Mouse (Mus musculus): ENCODE data around the gene Abcb1b. TPM values are rescaled to one million over a fixed set of nuclear protein-coding genes. Genes with fewer than 3 reads are reported as not detected.
"Not testable (repeated sequence)": the region's sequence is repeated elsewhere in the genome, so short reads cannot be mapped to it uniquely, and the experiment has no call there.

The Abcb1b gene
- polyA plus RNA-seq (2015; fragmentation: Nextera tagmentation; extraction: Ambion mirVana): 0.61 and 0.86 TPM in 2 replicates

DNA sequence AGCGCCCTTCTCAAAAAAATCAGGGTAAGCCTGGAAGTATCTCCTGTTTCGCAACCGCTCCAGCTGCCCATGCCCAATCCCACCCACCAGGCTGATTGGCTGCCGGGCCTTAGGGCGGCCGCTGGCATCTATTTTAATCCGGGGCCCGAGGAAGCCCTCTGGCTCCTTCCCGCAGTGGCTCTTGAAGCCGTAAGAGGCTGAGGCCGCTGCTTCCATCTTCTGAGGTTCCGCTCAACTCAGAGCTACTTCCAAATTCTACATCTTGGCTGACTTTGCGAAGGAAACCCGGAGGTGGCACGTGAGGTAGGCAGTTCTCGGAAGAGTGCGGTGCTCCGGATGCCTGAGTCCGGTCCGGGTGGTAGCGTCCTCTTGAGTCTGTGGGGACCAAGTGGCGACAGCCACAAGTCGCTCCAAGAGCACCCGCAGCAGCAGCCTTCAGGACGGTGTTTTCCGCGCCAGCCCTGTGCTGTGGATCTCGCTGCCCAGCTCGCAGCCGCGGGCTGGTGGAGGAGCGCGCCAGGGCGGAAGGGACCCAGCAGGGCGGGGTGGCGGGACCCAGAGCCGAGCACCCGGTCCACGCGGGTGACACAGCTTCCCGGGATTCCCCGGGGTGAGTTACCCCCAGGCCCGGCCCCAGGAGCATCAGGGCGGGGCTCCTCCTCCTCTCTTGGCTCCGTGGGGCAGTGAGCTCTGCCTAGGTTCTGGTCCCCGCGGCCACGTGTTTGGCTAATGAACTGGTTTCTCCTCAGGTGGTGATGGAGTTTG, at the start of gene Abcb1b:
Abcb1b (plus strand) TSS at position 161 of the 765 bp plus-strand sequence.
- H3K27me3 ChIP-seq: no peaks in the 10 kb centered on the region
- ATAC-seq: peak; percentile 94
- under 1% methylated on average over 48 of the region's 48 CpGs for WGBS
- H3K9me3 ChIP-seq: no peaks in the 10 kb centered on the region
- H3K4me3 ChIP-seq (replicated peaks): peak within 1 kb of the TSS; percentile 60
- peak within 1 kb of the TSS; percentile 99 for H3K4me2 ChIP-seq (replicated peaks)
- peaks cover 6% of the 10 kb centered on the region; the same call in 1 of the 2 replicates for H3K4me1 ChIP-seq (replicated peaks)
- peak within 1 kb of the TSS; percentile 71 for H3K9ac ChIP-seq (replicated peaks)
- H3K27ac ChIP-seq: no peak within 1 kb of the TSS
- H3K36me3 ChIP-seq: no peaks in the 10 kb centered on the region

DNA sequence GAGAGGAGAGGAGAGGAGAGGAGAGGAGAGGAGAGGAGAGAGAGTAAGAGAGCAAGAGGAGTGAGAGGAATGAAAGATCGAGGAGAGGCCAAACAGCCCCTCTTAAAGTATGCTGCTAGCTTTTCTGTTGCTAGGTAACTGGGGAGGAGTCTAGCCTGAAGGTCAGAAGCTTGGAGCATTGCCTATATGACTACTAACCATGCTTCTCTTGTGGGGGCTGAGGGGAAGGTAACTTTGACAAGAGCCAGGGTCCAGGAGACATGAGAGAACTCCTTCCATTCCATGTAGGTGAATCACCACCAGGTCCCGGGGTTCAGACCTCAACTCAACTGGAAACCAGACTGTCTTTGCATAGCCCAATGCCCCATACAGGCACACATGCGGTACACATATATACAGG, 25.1 kb upstream of the Abcb1b start:
- no peak overlapping the region for H3K27ac ChIP-seq
- H3K4me3 ChIP-seq (replicated peaks): no peak overlapping the region
- H3K4me1 ChIP-seq (replicated peaks): no peaks in the 10 kb centered on the region
- no peaks in the 10 kb centered on the region for H3K9me3 ChIP-seq
- H3K9ac ChIP-seq (replicated peaks): no peak overlapping the region
- no peak for ATAC-seq
- H3K4me2 ChIP-seq (replicated peaks): no peak overlapping the region
- WGBS: 71% methylated on average over 3 of the region's 3 CpGs
- H3K27me3 ChIP-seq: no peaks in the 10 kb centered on the region
- H3K36me3 ChIP-seq: no peaks in the 10 kb centered on the region

DNA sequence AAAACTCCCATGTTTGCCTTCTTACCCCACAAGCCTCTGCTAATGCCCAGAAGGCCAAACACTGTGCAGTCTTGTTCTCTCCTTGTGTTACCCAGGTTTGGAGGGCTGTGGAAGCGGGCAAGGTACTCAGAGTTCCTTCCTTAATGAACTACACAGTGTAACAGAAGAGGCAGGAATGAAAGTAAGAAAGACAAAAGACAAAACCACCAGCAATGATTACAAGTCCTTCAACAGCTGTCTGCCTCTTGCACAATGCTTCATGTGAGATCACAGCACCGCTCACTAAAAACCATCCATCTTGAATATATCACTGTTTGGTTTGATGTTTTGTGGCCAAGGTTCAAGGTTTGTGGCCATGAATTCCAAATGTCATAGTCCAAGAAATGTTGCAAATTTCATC, 19.6 kb upstream of the Abcb1b start:
- Histone ChIP-seq H3K9ac (replicated peaks) (no peak overlapping the region), H3K27ac (no peak overlapping the region), H3K4me3 (replicated peaks) (no peak overlapping the region), H3K27me3 (no peaks in the 10 kb centered on the region), H3K4me2 (replicated peaks) (no peak overlapping the region), H3K4me1 (replicated peaks) (no peaks in the 10 kb centered on the region), H3K36me3 (no peaks in the 10 kb centered on the region), H3K9me3 (no peaks in the 10 kb centered on the region)
- 93% methylated on average over 2 of the region's 2 CpGs for WGBS
- ATAC-seq: no peak

DNA sequence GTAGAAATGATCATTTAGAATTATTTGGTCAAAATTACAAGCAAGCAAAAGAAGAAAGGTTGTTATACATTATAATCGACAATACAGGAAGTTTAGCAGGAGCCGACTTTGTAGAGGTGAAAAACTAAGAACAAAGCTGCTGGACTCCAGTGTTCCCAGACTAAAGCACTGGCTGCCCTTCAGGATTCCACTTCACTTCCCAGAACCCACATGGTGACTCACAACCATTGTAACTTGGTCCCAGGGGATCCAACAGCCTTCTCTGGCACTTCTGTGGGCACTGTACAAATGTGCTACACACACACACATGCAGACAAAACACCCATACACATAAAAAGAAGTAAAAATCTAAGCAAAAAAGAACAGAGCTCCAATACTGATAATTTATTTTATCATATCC, 19.2 kb upstream of the Abcb1b start:
- H3K27me3 ChIP-seq: no peaks in the 10 kb centered on the region
- no peak overlapping the region for H3K27ac ChIP-seq
- no peak overlapping the region for H3K4me3 ChIP-seq (replicated peaks)
- H3K9me3 ChIP-seq: no peaks in the 10 kb centered on the region
- no peak for ATAC-seq
- H3K4me2 ChIP-seq (replicated peaks): no peak overlapping the region
- H3K36me3 ChIP-seq: no peaks in the 10 kb centered on the region
- whole genome bisulfite sequencing: 85% methylated on average over 2 of the region's 2 CpGs
- no peak overlapping the region for H3K9ac ChIP-seq (replicated peaks)
- no peaks in the 10 kb centered on the region for H3K4me1 ChIP-seq (replicated peaks)

DNA sequence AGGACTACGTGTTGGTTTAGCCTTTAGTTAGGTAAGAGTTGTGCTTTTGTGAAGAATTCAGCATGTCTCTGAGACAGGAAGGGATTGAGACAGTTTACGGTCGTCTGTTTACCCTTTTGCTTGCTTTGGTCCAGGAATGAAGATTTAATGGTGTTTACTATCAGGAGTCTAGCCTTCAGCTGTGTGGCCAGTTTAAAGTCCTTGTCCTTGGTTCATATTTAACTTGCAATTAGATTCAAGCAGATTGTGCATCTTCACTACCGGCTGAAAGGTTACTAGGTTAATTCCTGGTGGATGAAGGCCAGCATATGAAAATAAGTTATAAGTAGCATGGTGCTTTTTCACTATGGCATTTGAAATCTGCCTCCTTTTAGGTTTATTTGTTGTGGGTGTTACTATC, 5.7 kb upstream of the Abcb1b start:
- H3K27ac ChIP-seq: no peak overlapping the region

DNA sequence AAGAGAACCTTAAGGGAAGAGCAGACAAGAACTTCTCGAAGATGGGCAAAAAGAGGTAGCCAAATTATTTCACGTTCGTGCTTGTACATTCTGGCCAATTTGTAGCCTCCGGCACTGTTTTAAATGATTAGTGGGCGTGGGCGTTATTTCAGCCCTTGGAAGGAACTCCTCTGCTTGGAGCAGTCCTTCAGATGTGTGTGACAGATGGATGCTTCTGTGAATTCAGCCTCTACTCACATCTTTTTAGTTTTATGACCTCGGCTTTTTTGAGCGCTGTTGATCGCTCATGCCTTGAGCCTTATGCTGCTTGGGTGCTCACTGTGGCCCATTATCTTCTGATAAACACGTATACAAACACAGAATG, 787 bp downstream of the Abcb1b start:
- H3K9ac ChIP-seq (replicated peaks): peak overlapping the region; percentile 71; the same call in 1 of the 2 replicates
- no peaks in the 10 kb centered on the region for H3K27me3 ChIP-seq
- H3K36me3 ChIP-seq: no peaks in the 10 kb centered on the region
- no peaks in the 10 kb centered on the region for H3K9me3 ChIP-seq
- ATAC-seq: peak; percentile 37; the same call in 1 of the 2 replicates
- H3K4me3 ChIP-seq (replicated peaks): peak overlapping the region; percentile 60
- no peak overlapping the region for H3K27ac ChIP-seq
- WGBS: 30% methylated on average over 10 of the region's 10 CpGs
- peak overlapping the region; percentile 99 for H3K4me2 ChIP-seq (replicated peaks)
- peaks cover 6% of the 10 kb centered on the region; the same call in 1 of the 2 replicates for H3K4me1 ChIP-seq (replicated peaks)

More for the DNA sequence above, 5.7 kb upstream of the Abcb1b start:
- no peak overlapping the region for H3K4me2 ChIP-seq (replicated peaks)
- no peak overlapping the region for H3K9ac ChIP-seq (replicated peaks)
- no peaks in the 10 kb centered on the region for H3K9me3 ChIP-seq
- no peak overlapping the region for H3K4me3 ChIP-seq (replicated peaks)
- WGBS: 87% methylated on average over 4 of the region's 4 CpGs
- ATAC-seq: no peak
- no peaks in the 10 kb centered on the region for H3K27me3 ChIP-seq
- H3K4me1 ChIP-seq (replicated peaks): no peaks in the 10 kb centered on the region
- H3K36me3 ChIP-seq: no peaks in the 10 kb centered on the region

DNA sequence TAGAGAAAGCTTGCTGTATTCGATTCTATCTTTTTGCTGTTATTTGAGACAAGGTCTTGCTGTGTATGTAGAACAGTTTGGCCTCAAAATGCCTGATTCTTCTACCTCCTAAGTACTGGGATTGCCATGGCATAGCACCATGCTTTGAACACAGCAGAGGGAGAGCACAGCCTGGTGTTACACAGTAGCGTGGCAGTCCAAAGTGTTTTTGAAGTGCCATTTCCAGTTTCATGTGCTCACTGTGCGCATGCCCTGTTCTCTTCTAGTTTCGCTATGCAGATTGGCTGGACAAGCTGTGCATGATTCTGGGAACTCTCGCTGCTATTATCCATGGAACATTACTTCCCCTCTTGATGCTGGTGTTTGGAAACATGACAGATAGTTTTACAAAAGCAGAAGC, 7.8 kb downstream of the Abcb1b start:
- Histone ChIP-seq H3K9me3 (no peaks in the 10 kb centered on the region), H3K27me3 (no peaks in the 10 kb centered on the region), H3K4me1 (replicated peaks) (no peaks in the 10 kb centered on the region), H3K9ac (replicated peaks) (no peak overlapping the region), H3K4me2 (replicated peaks) (no peak overlapping the region), H3K27ac (no peak overlapping the region), H3K36me3 (no peaks in the 10 kb centered on the region), H3K4me3 (replicated peaks) (no peak overlapping the region)
- 94% methylated on average over 5 of the region's 5 CpGs for WGBS
- no peak for ATAC-seq

DNA sequence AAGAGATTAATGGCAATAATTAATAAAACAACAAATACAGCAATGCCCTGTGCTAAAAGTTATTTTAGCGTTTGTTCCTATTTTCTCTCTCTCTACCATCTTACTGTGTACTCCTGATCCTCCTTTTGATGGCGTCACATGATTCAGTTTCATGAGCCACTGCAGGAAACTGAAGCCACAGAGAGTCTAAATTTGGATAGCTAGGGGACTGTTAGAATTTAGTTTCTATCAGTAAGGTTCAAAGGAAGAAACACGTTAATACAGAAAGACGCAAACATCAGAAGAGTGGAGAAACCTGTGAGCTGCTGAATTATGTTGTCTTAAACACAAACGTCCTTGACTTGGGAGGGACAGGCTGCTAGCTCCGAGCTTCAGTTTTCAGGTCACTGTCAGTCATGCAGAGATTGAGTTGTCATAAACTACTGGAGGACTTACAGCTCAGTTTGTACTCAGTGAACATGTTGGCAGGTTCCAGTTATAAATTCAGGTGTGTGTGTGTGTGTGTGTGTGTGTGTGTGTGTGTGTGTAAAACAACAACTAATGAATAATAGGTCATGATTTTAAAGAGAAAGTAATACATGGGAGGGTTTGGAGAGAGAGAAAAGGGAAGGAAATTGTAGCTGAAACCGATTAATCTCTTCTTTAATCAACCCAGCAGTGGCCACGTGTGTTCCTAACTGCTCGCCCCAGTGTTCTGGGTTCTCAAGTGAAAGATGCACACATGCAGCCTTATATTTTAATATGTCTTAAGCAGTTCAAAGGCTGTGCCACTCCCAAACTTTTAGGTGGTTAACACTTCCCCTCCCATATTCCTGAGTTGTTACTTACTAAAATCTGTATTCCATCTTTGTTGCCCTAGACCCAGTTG, 9.4 kb downstream of the Abcb1b start:
- Histone ChIP-seq H3K9me3 (no peaks in the 10 kb centered on the region), H3K4me1 (replicated peaks) (no peaks in the 10 kb centered on the region), H3K4me2 (replicated peaks) (no peak overlapping the region), H3K27me3 (no peaks in the 10 kb centered on the region), H3K4me3 (replicated peaks) (no peak overlapping the region), H3K9ac (replicated peaks) (no peak overlapping the region), H3K36me3 (no peaks in the 10 kb centered on the region), H3K27ac (no peak overlapping the region)
- ATAC-seq: no peak
- WGBS: 87% methylated on average over 9 of the region's 9 CpGs

DNA sequence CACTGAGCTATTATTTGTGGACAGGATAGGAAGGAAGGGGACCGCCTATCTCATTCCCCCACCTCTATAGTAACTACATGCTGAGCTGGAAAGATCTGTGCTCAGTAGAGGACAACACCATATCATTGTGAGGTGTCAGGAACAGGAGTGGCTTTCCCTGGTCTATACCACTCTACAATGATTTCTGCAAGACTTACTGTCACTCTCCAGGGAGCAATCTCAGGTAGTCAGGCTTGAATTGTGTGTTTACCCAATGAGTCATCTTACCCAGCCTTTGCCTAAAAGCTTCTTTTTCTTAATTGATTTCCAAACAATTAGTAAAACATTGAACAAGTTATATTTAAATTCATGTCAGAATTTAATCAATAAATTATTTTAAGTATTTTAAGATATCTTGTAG, 15.9 kb downstream of the Abcb1b start:
- H3K4me3 ChIP-seq (replicated peaks): no peak overlapping the region
- no peak overlapping the region for H3K4me2 ChIP-seq (replicated peaks)
- 81% methylated on average over 1 of the region's 1 CpGs for WGBS
- H3K4me1 ChIP-seq (replicated peaks): no peaks in the 10 kb centered on the region
- H3K27me3 ChIP-seq: no peaks in the 10 kb centered on the region
- H3K9me3 ChIP-seq: no peaks in the 10 kb centered on the region
- no peaks in the 10 kb centered on the region for H3K36me3 ChIP-seq
- H3K9ac ChIP-seq (replicated peaks): no peak overlapping the region
- H3K27ac ChIP-seq: no peak overlapping the region
- no peak for ATAC-seq

DNA sequence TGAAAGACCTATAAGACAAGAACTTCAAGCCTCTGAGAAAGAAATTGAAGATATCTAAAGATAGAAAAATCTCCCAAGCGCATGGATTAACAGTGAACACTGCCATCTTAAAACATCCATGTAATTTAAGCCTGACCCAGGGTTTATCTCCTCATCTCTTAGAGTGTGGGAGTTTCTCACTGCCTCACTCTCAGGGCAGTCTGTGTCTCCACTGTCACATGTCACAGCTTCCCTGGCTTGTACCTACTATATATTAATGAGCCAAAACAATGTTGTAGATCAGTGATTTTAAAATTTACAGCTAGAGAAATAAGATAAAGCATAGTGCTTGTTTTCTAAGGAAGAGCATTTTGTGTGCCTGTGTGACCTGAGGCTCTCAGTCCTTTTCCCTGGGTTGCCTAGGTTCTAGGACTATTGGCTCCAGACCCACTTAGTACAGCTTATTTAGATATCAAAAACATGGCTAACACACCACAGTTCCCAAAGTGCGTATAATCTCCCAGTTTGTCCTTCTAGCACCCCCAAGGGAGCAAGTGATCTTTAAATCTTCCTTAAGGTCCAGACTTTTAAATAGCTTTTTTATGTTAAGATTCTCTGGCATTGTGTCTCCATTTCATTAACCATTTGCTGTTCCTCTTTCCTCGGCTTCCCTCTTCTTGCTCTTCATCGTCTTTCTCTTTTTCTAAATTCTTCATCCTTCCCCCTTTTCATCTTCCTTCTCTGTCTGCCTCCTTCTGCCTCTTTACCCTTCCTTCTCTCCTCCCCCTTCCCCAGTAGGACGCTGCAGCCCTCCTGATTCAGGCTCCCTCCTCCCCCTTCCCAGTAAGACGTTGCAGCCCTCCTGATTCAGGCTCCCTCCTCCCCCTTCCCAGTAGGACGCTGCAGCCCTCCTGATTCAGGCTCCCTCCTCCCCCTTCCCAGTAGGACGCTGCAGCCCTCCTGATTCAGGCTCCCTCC, 22.0 kb downstream of the Abcb1b start:
- no peak overlapping the region for H3K27ac ChIP-seq
- peak; percentile 55; the same call in 1 of the 2 replicates for ATAC-seq
- peaks cover 7% of the 10 kb centered on the region for H3K4me1 ChIP-seq (replicated peaks)
- no peaks in the 10 kb centered on the region for H3K27me3 ChIP-seq
- no peaks in the 10 kb centered on the region for H3K36me3 ChIP-seq
- peak overlapping the region; percentile 28 for H3K4me3 ChIP-seq (replicated peaks)
- 11% methylated on average over 7 of the region's 8 CpGs for WGBS
- H3K9ac ChIP-seq (replicated peaks): peak overlapping the region; percentile 28; the same call in 1 of the 2 replicates
- no peaks in the 10 kb centered on the region for H3K9me3 ChIP-seq
- peak overlapping the region; percentile 50 for H3K4me2 ChIP-seq (replicated peaks)

DNA sequence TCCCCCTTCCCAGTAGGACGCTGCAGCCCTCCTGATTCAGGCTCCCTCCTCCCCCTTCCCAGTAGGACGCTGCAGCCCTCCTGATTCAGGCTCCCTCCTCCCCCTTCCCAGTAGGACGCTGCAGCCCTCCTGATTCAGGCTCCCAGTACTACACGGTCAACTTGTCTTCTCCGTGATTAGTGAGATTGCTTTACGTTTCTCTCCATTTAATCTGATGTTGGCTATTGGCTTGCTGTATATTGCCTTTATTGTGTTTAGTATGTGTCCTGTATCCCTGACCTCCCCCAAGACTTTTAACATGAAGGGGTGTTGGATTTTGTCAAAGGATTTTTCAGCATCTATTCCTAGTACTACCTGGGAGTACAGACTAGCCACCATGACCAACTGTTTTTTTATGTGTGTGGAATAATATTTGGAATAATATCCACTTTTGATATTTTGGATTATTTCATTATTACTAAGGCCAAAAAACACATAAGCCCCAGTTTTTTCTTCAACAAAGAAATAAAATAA, 22.7 kb downstream of the Abcb1b start:
- not testable (repeated sequence) for H3K36me3 ChIP-seq; H3K9me3 ChIP-seq; H3K9ac ChIP-seq (replicated peaks); ATAC-seq; H3K4me1 ChIP-seq (replicated peaks); H3K27ac ChIP-seq; H3K27me3 ChIP-seq
- whole genome bisulfite sequencing: 0% methylated on average over 5 of the region's 6 CpGs
- Histone ChIP-seq H3K4me3 (replicated peaks) (peak overlapping the region; percentile 28; the same call in 1 of the 2 replicates), H3K4me2 (replicated peaks) (peak overlapping the region; percentile 50)
